Mouse (Mus musculus): ENCODE measurements around the gene Safb. TPM values are rescaled to one million over a fixed set of nuclear protein-coding genes. Genes with fewer than 3 reads are reported as not detected.
"Not testable (repeated sequence)": the region's sequence is repeated elsewhere in the genome, so short reads cannot be mapped to it uniquely, and the experiment has no call there.

Gene Safb
- polyA plus RNA-seq, 1 experiment from 2014 or later = 162 TPM

DNA sequence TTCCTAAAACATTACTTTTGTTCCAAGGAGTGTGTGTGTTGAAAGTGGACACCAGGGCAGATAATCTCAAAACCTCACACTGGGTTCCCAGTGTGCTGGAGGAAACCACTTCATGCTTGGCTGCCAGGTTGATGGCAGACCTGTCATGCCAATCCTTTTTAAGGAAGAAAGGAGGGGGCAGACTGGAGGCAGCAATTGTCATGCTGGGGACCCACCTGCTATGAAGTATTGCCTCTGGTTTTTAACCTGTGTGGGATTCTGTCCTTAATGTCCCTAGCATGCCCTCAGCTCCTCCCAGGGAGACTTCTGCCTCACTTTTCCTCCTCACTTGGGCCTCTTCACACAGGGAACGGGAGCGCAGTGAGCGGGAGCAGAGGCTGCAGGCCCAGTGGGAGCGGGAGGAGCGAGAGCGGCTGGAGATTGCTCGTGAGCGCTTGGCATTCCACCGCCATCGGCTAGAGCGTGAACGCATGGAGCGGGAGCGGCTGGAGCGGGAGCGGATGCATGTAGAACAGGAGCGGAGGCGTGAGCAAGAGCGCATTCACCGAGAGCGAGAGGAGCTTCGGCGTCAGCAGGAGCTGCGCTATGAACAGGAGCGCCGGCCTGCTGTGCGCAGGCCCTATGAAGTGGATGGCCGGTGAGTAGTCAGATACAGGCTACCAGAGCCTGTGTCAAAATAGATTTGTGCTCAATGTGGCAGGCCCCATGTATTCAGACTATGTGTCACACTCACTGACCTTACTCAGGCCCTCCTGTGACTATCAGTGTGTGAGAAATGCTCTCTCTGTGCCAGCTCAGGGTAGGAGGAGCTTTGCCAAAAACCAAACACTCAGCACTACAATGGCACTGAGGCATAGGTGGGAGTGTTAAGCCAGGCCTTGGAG, 18.8 kb downstream of the Safb start:
- WGBS = 94% methylated on average over 28 of the region's 28 CpGs
- no peak for ATAC-seq (ENCODE audit: low FRiP score, low read depth)
- Histone ChIP-seq H3K9me3 (no peaks in the 10 kb centered on the region), H3K4me3 (no peak overlapping the region), H3K9ac (no peak overlapping the region), H3K36me3 (peaks cover 85% of the 10 kb centered on the region), H3K27ac (no peak overlapping the region), H3K27me3 (replicated peaks) (no peaks in the 10 kb centered on the region), H3K4me2 (replicated peaks) (no peak overlapping the region), H3K4me1 (peaks cover 2% of the 10 kb centered on the region; the same call in 1 of the 2 replicates)

DNA sequence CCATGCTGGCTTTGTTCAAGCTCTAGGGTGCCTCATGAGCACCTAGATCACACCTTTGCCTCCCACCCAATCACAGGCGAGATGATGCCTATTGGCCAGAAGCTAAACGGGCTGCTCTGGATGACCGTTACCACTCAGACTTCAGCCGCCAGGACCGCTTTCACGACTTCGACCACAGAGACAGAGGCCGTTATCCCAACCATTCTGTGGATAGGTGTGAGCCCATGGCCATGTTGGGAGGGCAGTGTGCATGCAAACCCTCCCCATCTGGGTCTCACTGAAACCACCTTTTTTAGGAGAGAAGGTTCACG, 19.4 kb downstream of the Safb start:
- 90% methylated on average over 9 of the region's 9 CpGs for WGBS
- Histone ChIP-seq H3K4me3 (no peak overlapping the region), H3K36me3 (peaks cover 85% of the 10 kb centered on the region), H3K27me3 (replicated peaks) (no peaks in the 10 kb centered on the region), H3K4me1 (peaks cover 8% of the 10 kb centered on the region), H3K4me2 (replicated peaks) (no peak overlapping the region), H3K27ac (no peak overlapping the region), H3K9ac (no peak overlapping the region), H3K9me3 (no peaks in the 10 kb centered on the region)
- no peak for ATAC-seq (ENCODE audit: low FRiP score, low read depth)

DNA sequence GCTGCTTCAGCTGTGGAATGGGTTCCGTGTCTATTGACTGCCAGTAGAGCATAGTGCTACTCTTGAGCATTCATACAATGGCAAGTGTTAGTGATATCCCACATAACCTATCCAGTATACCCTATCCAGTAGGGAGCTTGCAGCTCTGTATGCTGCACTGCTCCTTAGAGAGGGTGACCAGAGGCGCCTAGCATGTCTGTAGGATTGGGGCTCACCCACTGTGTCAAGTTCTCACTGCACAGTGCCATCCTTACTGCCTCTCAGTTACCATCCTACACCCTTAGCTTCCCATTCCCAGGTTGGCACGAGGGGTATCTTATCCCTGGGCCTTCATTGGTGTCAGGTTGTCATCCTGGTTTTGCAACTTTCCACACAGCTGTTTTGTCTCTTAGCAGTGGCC, 19.8 kb downstream of the Safb start:
- Histone ChIP-seq H3K9me3 (no peaks in the 10 kb centered on the region), H3K9ac (no peak overlapping the region), H3K27me3 (replicated peaks) (no peaks in the 10 kb centered on the region), H3K4me2 (replicated peaks) (no peak overlapping the region), H3K4me1 (peaks cover 9% of the 10 kb centered on the region), H3K4me3 (no peak overlapping the region), H3K36me3 (peaks cover 82% of the 10 kb centered on the region), H3K27ac (no peak overlapping the region)
- WGBS = 89% methylated on average over 3 of the region's 3 CpGs
- no peak for ATAC-seq (ENCODE audit: low FRiP score, low read depth)

DNA sequence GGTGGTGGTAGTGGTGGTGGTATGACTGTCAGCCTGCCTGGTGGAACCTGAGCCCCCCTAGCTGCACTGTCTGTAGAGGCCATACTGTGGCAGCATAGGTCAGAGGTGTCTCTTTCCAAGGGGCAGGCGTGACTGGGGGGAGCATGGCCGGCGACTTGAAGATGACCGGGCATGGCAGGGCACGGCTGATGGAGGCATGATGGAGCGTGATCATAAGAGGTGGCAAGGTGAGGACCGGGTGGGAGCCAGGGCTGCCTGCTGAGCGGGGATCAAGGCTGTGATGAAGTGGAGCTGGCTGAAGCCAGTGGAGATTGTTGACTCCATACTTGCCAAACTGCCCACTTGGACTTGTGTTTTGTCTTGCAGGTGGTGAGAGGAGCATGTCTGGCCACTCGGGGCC, 20.8 kb downstream of the Safb start:
- Histone ChIP-seq H3K27me3 (replicated peaks) (no peaks in the 10 kb centered on the region), H3K4me1 (peaks cover 14% of the 10 kb centered on the region), H3K4me2 (replicated peaks) (no peak overlapping the region), H3K9ac (no peak overlapping the region), H3K36me3 (peaks cover 71% of the 10 kb centered on the region), H3K4me3 (no peak overlapping the region), H3K27ac (no peak overlapping the region), H3K9me3 (no peaks in the 10 kb centered on the region)
- 90% methylated on average over 9 of the region's 9 CpGs for WGBS
- ATAC-seq (ENCODE audit: low FRiP score, low read depth) = no peak

DNA sequence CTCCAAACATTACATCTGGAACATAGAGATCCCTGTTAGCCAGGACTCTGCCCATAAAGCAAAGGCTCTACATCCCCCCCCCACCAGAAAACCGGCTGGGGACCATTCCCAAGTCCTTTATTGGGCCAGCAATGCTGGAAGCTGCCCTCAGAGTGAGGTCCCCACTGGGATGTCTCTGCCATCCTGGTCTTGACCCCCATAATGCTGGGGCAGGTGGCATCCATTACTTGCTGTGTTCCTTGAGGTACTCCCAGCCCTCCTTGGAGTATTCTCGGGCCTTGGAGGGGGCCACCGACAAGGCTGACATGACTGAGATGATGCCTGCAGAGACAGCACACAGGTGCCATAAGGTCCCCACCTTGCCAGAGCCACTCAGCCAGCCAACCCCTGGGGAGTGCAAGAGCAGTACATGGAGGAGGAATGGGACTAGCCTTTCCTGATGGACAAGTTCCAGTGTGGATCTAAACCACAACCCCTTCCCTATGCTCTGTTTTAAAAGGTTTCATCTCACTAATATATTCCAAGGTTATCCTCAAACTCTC, 23.0 kb downstream of the Safb start:
- WGBS = 80% methylated on average over 3 of the region's 3 CpGs
- H3K4me3 ChIP-seq = no peak overlapping the region
- H3K36me3 ChIP-seq = peaks cover 50% of the 10 kb centered on the region
- peak overlapping the region; percentile 17; the same call in 1 of the 2 replicates for H3K9ac ChIP-seq
- peaks cover 17% of the 10 kb centered on the region for H3K4me1 ChIP-seq
- H3K9me3 ChIP-seq = no peaks in the 10 kb centered on the region
- H3K27me3 ChIP-seq (replicated peaks) = no peaks in the 10 kb centered on the region
- ATAC-seq (ENCODE audit: low FRiP score, low read depth) = no peak
- no peak overlapping the region for H3K4me2 ChIP-seq (replicated peaks)
- H3K27ac ChIP-seq = no peak overlapping the region

DNA sequence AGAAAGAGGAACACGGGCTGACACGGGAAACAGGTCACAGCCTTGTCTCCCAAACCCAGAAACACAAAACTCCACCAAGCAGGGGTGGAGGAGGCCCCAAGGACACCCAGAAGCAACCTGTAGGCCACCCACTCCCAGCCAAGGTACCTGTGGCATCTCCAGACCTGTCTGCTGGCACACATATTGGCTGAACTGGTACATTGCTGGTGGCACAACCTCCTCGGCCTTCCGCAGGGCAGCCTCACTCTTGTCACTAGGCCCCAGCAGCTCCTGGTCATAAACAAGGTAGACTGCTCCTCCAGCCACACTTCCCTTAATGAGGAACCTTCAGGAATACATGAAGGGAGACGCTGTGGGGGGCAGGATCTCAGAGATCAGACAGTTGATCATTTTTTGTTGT, 24.1 kb downstream of the Safb start:
- no peaks in the 10 kb centered on the region for H3K9me3 ChIP-seq
- H3K27me3 ChIP-seq (replicated peaks) = no peaks in the 10 kb centered on the region
- peaks cover 17% of the 10 kb centered on the region for H3K4me1 ChIP-seq
- no peak overlapping the region for H3K27ac ChIP-seq
- H3K4me2 ChIP-seq (replicated peaks) = peak overlapping the region; percentile 85
- WGBS = 58% methylated on average over 5 of the region's 5 CpGs
- peak overlapping the region; percentile 67 for H3K4me3 ChIP-seq
- peak overlapping the region; percentile 72 for H3K9ac ChIP-seq
- no peak for ATAC-seq (ENCODE audit: low FRiP score, low read depth)
- peaks cover 39% of the 10 kb centered on the region for H3K36me3 ChIP-seq

DNA sequence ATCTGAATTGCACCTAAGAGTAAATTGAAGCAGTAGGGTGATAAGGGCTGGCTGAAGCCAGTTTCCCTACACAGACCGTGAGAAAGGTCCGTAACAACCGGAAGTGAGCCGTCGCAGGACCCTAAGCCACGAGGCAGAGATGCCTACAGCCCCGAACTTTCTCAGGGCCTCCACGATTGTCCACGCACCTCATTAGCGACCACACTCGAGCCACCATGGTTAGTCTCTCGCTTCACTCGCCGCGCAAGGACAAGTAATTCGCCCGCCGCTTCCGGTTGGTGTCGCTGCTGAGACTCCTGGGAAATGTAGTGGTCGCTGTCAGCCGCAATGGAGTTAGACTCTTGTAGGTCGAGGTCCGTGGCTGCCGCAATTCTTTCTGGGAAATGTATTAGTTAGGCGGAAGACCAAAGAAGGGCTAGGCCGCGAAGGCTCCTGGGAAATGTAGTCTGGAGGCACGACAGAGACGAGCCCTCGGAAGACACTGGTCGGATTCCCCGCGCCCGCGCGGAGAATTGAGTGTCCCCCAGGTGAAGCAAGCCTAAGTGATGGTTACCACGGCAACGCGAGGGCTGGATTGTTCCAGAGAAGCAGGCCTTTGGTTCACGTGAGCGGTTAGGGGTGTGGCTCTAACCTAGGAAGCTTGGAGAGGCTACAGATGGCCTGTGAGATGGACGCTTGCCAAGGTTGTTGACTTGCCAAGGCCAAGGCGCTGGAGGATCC, 25.0 kb downstream of the Safb start, which contains the start of gene 2410015M20Rik:
Gene 2410015M20Rik, minus strand, starts transcription at position 320 of the 720 bp plus-strand sequence.
- peak; percentile 85 for ATAC-seq (ENCODE audit: low FRiP score, low read depth)
- peak within 1 kb of the TSS; percentile 85 for H3K4me2 ChIP-seq (replicated peaks)
- H3K4me3 ChIP-seq = peak within 1 kb of the TSS; percentile 67

DNA sequence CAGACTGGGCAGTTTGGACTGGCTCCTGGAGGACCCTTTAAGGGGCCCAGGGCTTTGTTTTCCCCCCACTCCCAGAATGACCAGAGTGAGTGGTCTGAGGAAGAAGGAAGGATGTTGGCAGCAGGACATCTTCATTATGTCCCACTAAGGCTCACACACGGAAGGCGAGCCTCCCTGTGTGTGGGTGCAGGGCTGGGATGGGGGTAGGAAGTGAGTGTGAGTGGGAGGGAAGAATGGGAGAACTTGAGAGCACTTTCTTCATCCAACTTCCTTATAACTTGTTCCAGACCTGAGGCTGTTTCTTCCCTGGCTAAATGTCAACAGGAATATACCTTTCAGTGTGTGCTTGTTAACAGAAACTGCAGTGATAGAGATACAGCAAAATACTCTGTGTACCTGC, 26.7 kb downstream of the Safb start:
- no peak overlapping the region for H3K9ac ChIP-seq
- no peaks in the 10 kb centered on the region for H3K27me3 ChIP-seq (replicated peaks)
- H3K4me3 ChIP-seq = no peak overlapping the region
- H3K4me2 ChIP-seq (replicated peaks) = no peak overlapping the region
- H3K36me3 ChIP-seq = peaks cover 34% of the 10 kb centered on the region
- no peak for ATAC-seq (ENCODE audit: low FRiP score, low read depth)
- no peaks in the 10 kb centered on the region for H3K9me3 ChIP-seq
- H3K4me1 ChIP-seq = peaks cover 32% of the 10 kb centered on the region
- 78% methylated on average over 2 of the region's 2 CpGs for WGBS
- no peak overlapping the region for H3K27ac ChIP-seq

More for the DNA sequence above, 25.0 kb downstream of the Safb start, which contains the start of gene 2410015M20Rik:
- peaks cover 24% of the 10 kb centered on the region for H3K4me1 ChIP-seq
- H3K9ac ChIP-seq = peak within 1 kb of the TSS; percentile 72
- H3K36me3 ChIP-seq = peaks cover 34% of the 10 kb centered on the region
- under 1% methylated on average over 44 of the region's 44 CpGs for WGBS
- no peaks in the 10 kb centered on the region for H3K27me3 ChIP-seq (replicated peaks)
- no peaks in the 10 kb centered on the region for H3K9me3 ChIP-seq
- 0 out of 2 replicates have a peak within 1 kb of the TSS, but pooled peaks have one; percentile 53 for H3K27ac ChIP-seq

DNA sequence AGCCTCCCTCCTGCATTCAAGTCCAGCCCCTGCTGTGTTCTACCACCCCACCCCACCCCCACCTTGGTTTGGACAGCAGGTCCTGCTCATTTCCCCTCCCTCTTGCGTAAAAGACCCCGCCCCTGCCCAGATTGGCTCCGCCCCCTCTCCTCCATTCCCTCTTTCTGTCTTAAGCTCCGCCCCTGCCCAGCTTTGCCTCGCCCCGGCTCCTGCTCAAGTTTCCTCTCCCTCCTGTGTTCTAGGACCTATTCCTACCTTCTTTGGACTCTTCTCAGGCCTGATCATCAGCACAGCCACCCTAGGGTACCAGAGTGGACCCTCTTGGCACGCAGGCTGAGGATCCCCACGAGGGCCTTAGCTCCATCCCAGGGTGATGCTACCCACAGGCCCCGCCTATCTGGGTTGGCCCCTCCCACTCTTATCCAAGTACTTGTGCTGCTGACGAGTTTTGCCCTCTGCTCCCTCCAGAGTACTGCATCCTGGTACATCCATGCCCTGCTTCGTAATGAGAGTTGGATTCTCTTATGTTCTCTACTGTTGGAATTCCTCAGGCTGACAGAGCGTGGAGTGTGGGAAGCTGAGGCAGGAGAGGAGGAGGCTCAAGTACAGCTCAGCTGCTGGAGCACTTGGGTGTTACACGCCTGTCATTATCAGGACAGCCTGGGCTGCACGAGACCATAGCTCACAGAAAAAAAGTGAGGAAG, 27.4 kb downstream of the Safb start:
- Histone ChIP-seq H3K4me3 (no peak overlapping the region), H3K9me3 (no peaks in the 10 kb centered on the region), H3K36me3 (peaks cover 34% of the 10 kb centered on the region), H3K27ac (no peak overlapping the region; the same call in 1 of the 2 replicates), H3K27me3 (replicated peaks) (no peaks in the 10 kb centered on the region), H3K4me2 (replicated peaks) (peak overlapping the region; percentile 16; the same call in 1 of the 2 replicates), H3K4me1 (peaks cover 32% of the 10 kb centered on the region), H3K9ac (no peak overlapping the region)
- 15% methylated on average over 14 of the region's 14 CpGs for WGBS
- no peak for ATAC-seq (ENCODE audit: low FRiP score, low read depth)

DNA sequence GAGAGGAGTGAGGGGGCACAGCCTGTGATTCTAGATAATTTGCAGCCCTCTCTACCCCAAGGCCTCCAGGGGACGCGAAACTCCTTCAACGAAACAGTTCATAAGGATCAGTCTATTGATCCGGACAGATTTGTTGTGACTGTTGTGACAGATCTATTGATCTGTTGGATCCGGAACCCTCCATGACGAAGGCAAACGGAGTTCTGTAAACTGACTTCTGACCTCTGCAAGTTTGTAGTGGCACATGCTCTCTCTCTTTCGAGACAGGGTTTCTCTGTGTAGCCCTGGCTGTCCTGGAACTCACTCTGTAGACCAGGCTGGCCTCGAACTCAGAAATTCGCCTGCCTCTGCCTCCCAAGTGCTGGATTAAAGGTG, 27.9 kb downstream of the Safb start:
- H3K4me1 ChIP-seq = peaks cover 32% of the 10 kb centered on the region
- H3K4me3 ChIP-seq; H3K4me2 ChIP-seq (replicated peaks); H3K27ac ChIP-seq; H3K9me3 ChIP-seq; H3K9ac ChIP-seq; H3K27me3 ChIP-seq (replicated peaks); ATAC-seq (ENCODE audit: low FRiP score, low read depth): not testable (repeated sequence)
- 80% methylated on average over 10 of the region's 10 CpGs for WGBS
- peaks cover 36% of the 10 kb centered on the region for H3K36me3 ChIP-seq

DNA sequence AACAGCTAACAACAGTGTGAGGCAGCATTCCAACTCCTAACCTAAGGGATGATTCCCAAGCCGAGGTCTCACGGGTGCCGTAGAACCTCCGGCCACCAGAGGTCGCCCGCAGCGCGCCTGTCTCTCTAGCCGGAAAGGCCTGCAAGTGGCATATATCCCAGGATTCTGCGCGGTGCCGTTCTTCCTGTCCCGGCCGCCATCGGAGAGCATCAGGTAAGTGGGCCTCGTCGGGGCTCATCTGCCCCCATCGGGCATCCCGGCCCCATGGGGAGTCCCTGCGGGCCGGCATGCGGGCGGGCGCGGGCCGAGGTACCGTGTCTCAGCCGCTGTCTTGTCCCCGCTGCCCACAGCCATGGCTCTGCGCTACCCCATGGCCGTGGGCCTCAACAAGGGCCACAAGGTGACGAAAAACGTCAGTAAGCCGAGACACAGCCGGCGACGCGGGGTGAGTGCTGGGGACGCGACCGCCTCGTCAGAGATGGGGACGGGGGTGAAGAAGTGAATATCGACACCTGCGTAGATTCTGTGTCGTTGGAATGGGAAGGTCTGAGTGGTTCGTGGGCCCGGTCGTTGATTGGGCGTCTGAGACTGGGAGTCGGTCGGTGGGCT, 28.7 kb downstream of the Safb start, which contains the start of gene Rpl36:
Gene Rpl36, plus strand, starts transcription at position 181 of the 609 bp plus-strand sequence.
- WGBS = under 1% methylated on average over 52 of the region's 52 CpGs
- Histone ChIP-seq H3K4me3 (peak within 1 kb of the TSS; percentile 75), H3K36me3 (peaks cover 42% of the 10 kb centered on the region), H3K9me3 (no peaks in the 10 kb centered on the region), H3K27ac (peak within 1 kb of the TSS; percentile 82), H3K4me1 (peaks cover 31% of the 10 kb centered on the region), H3K27me3 (replicated peaks) (no peaks in the 10 kb centered on the region), H3K9ac (peak within 1 kb of the TSS; percentile 90), H3K4me2 (replicated peaks) (peak within 1 kb of the TSS; percentile 95)
- ATAC-seq (ENCODE audit: low FRiP score, low read depth) = peak; percentile 34

Measured in neural tube, embryonic 12.5 days (tissue).